8 mouse cellular contexts compared by ENCODE assay signal in genomic region chr8:70607898-70608748, GRCm38 (mm10). TPM values are rescaled to one million over a fixed set of nuclear protein-coding genes. Genes with fewer than 3 reads are reported as not detected.
DNase-seq lines count a peak whose midpoint lies in the region; ATAC-seq and TF ChIP-seq lines count a peak whose summit lies in the region.

No protein-coding gene starts in this region.

- peak overlapping the region; percentile 93 for H3K27ac ChIP-seq in heart, adult 2 months
- peak overlapping the region; percentile 60 for H3K27ac ChIP-seq in intestine, postnatal 0 days (ENCODE audit: low read depth, low read length)
- H3K27ac ChIP-seq in liver, embryonic 16.5 days (ENCODE audit: low read length): peak overlapping the region; percentile 65
- peak overlapping the region; percentile 85 for H3K27ac ChIP-seq in olfactory bulb, adult 2 months (ENCODE audit: insufficient read depth, low read depth, low read length)

- no peaks in the 10 kb centered on the region for H3K27me3 ChIP-seq in heart, adult 2 months (ENCODE audit: control insufficient read depth, insufficient read depth, low read length)
- H3K27me3 ChIP-seq in intestine, postnatal 0 days (replicated peaks; ENCODE audit: control insufficient read depth, insufficient read depth, low read length): no peaks in the 10 kb centered on the region
- H3K27me3 ChIP-seq in liver, embryonic 16.5 days (ENCODE audit: control insufficient read depth, insufficient read depth, low read depth, low read length): peaks cover 12% of the 10 kb centered on the region

- DNase-seq in urinary bladder, postnatal 25 days (ENCODE audit: low spot score): peak; percentile 50
- no peak for DNase-seq in urinary bladder, postnatal 36 days (ENCODE audit: low spot score in 2 of 2)
- peak; percentile 71 for DNase-seq in cerebellum, adult 9-10 months
- peak; percentile 79 to 81 for DNase-seq in heart, adult 2 months
- no peak for DNase-seq in ovary, postnatal 10 days (ENCODE audit: low spot score)

- no peaks in the 10 kb centered on the region for H3K79me2 ChIP-seq in heart, adult 2 months (replicated peaks; ENCODE audit: control insufficient read depth, insufficient read depth, low read length)

- H3K36me3 ChIP-seq in heart, adult 2 months (ENCODE audit: control insufficient read depth, insufficient read depth, low read length): no peaks in the 10 kb centered on the region
- H3K36me3 ChIP-seq in intestine, postnatal 0 days (ENCODE audit: control insufficient read depth, insufficient read depth): no peaks in the 10 kb centered on the region
- H3K36me3 ChIP-seq in liver, embryonic 16.5 days (ENCODE audit: control insufficient read depth, insufficient read depth): no peaks in the 10 kb centered on the region

- WGBS in heart, adult 2 months: under 1% methylated on average over 84 of the region's 84 CpGs
- WGBS in intestine, postnatal 0 days: under 1% methylated on average over 83 of the region's 84 CpGs
- under 1% methylated on average over 76 of the region's 84 CpGs for WGBS in liver, embryonic 16.5 days (ENCODE audit: insufficient replicate concordance)
- WGBS in olfactory bulb, adult 2 months: under 1% methylated on average over 84 of the region's 84 CpGs

- peak overlapping the region; percentile 96 for H3K4me2 ChIP-seq in intestine, postnatal 0 days (replicated peaks; ENCODE audit: low read depth)
- H3K4me2 ChIP-seq in liver, embryonic 16.5 days (ENCODE audit: low read depth, low read length): peak overlapping the region; percentile 93

- H3K4me1 ChIP-seq in heart, adult 2 months (ENCODE audit: control insufficient read depth, insufficient read depth, low read length): peaks cover 8% of the 10 kb centered on the region
- H3K4me1 ChIP-seq in intestine, postnatal 0 days (replicated peaks; ENCODE audit: control insufficient read depth, insufficient read depth, low read length): 0 out of 2 replicates have a peak, but pooled peaks cover 9% of the 10 kb centered on the region
- peaks cover 58% of the 10 kb centered on the region for H3K4me1 ChIP-seq in liver, embryonic 16.5 days (ENCODE audit: control insufficient read depth, low read depth, low read length)
- H3K4me1 ChIP-seq in olfactory bulb, adult 2 months (ENCODE audit: control insufficient read depth, insufficient read depth, low read length): peaks cover 72% of the 10 kb centered on the region

- peak overlapping the region; percentile 98 for H3K4me3 ChIP-seq in heart, adult 2 months
- H3K4me3 ChIP-seq in intestine, postnatal 0 days (ENCODE audit: low read depth, low read length): peak overlapping the region; percentile 56
- peak overlapping the region; percentile 76 for H3K4me3 ChIP-seq in liver, embryonic 16.5 days (ENCODE audit: low read depth, low read length)
- peak overlapping the region; percentile 87 for H3K4me3 ChIP-seq in olfactory bulb, adult 2 months (ENCODE audit: insufficient read depth, low read depth, low read length)

- intact Hi-C loops in heart, adult 2 months (cut with DNase I): no loop called here

- TF ChIP-seq POLR2A in heart, adult 2 months (IDR thresholded peaks at IDR 0.05; ENCODE audit: insufficient read depth, low read depth, low read length): peak; percentile 56
- peak; percentile 95; the same call in 1 of the 2 replicates for TF ChIP-seq POLR2A in olfactory bulb, adult 2 months (IDR thresholded peaks at IDR 0.05; ENCODE audit: insufficient read depth, low read depth, low read length)

- no peaks in the 10 kb centered on the region for H3K9me3 ChIP-seq in intestine, postnatal 0 days (ENCODE audit: control insufficient read depth)
- no peaks in the 10 kb centered on the region for H3K9me3 ChIP-seq in liver, embryonic 16.5 days (replicated peaks; ENCODE audit: control insufficient read depth, low read length)

- H3K9ac ChIP-seq in heart, adult 2 months (ENCODE audit: low read depth, low read length): peak overlapping the region; percentile 95
- H3K9ac ChIP-seq in intestine, postnatal 0 days (ENCODE audit: low read depth, low read length): peak overlapping the region; percentile 68
- H3K9ac ChIP-seq in liver, embryonic 16.5 days (ENCODE audit: low read depth, low read length): peak overlapping the region; percentile 81

- no peak for TF ChIP-seq CTCF in heart, adult 2 months (IDR thresholded peaks at IDR 0.05)
- no peak for TF ChIP-seq CTCF in intestine, postnatal 0 days (IDR thresholded peaks at IDR 0.05; ENCODE audit: low read depth)
- TF ChIP-seq CTCF in olfactory bulb, adult 2 months (IDR thresholded peaks at IDR 0.05; ENCODE audit: insufficient read depth, low read depth, low read length): no peak

- ATAC-seq in intestine, postnatal 0 days: no peak
- peak; percentile 25; the same call in 1 of the 2 replicates for ATAC-seq in liver, embryonic 16.5 days (ENCODE audit: low read depth)

- TF ChIP-seq EP300 in heart, adult 2 months (IDR thresholded peaks at IDR 0.05; ENCODE audit: insufficient read depth, low read depth, low read length): no peak

RNA-seq across cellular contexts. Expression of gene Ssbp4, which starts 0.5 kb away (rescaled TPM):
- total RNA-seq in heart, adult 2 months (2021): 10 to 100 TPM; 34.6 to 35.8 TPM
- polyA plus RNA-seq in heart, adult 2 months (2012; rRNA removed): 45.6 and 72.8 TPM in 2 replicates
- polyA plus RNA-seq in intestine, postnatal 0 days (2015; fragmentation: Nextera tagmentation; extraction: Ambion mirVana): 63.2 and 65.3 TPM in 2 replicates
- 25.1 and 32.3 TPM in 2 replicates for polyA plus RNA-seq in liver, embryonic 16.5 days (2015; fragmentation: Nextera tagmentation; extraction: Ambion mirVana)
- not detected in 2 replicates for polyA plus RNA-seq in olfactory bulb, adult 2 months (2012; ENCODE audit: insufficient read depth, insufficient read length, low replicate concordance, missing spikeins)

RNA-seq across cellular contexts. Expression of gene Lrrc25, which starts 7.8 kb away (rescaled TPM):
- total RNA-seq in heart, adult 2 months (2021): 1 to 10 TPM; 1.6 to 1.8 TPM
- polyA plus RNA-seq in heart, adult 2 months (2012; rRNA removed): 3.6 and 4.5 TPM in 2 replicates
- polyA plus RNA-seq in intestine, postnatal 0 days (2015; fragmentation: Nextera tagmentation; extraction: Ambion mirVana): 2.1 and 2.2 TPM in 2 replicates
- polyA plus RNA-seq in liver, embryonic 16.5 days (2015; fragmentation: Nextera tagmentation; extraction: Ambion mirVana): 7.5 and 9.0 TPM in 2 replicates
- polyA plus RNA-seq in olfactory bulb, adult 2 months (2012; ENCODE audit: insufficient read depth, insufficient read length, low replicate concordance, missing spikeins): not detected in 2 replicates

RNA-seq across cellular contexts. Expression of gene Isyna1, which starts 13.9 kb away (rescaled TPM):
- total RNA-seq in heart, adult 2 months (2021): 10 to 100 TPM; 26.7 to 28.3 TPM
- 40.3 and 41.6 TPM in 2 replicates for polyA plus RNA-seq in heart, adult 2 months (2012; rRNA removed)
- polyA plus RNA-seq in intestine, postnatal 0 days (2015; fragmentation: Nextera tagmentation; extraction: Ambion mirVana): 19.4 and 21.0 TPM in 2 replicates
- 35.0 and 38.0 TPM in 2 replicates for polyA plus RNA-seq in liver, embryonic 16.5 days (2015; fragmentation: Nextera tagmentation; extraction: Ambion mirVana)
- polyA plus RNA-seq in olfactory bulb, adult 2 months (2012; ENCODE audit: insufficient read depth, insufficient read length, low replicate concordance, missing spikeins): not detected in 2 replicates

RNA-seq across cellular contexts. Expression of gene Gdf15, which starts 24.1 kb away (rescaled TPM):
- total RNA-seq in heart, adult 2 months (2021): 1 to 10 TPM; 1.1 to 2.0 TPM
- 0.38 and 3.8 TPM in 2 replicates for polyA plus RNA-seq in heart, adult 2 months (2012; rRNA removed)
- 1.7 and 1.9 TPM in 2 replicates for polyA plus RNA-seq in intestine, postnatal 0 days (2015; fragmentation: Nextera tagmentation; extraction: Ambion mirVana)
- 2.7 and 3.1 TPM in 2 replicates for polyA plus RNA-seq in liver, embryonic 16.5 days (2015; fragmentation: Nextera tagmentation; extraction: Ambion mirVana)
- polyA plus RNA-seq in olfactory bulb, adult 2 months (2012; ENCODE audit: insufficient read depth, insufficient read length, low replicate concordance, missing spikeins): not detected in 2 replicates

RNA-seq across cellular contexts. Expression of gene Pgpep1, which starts 52.1 kb away (rescaled TPM):
- 10 to 100 TPM; 39.7 to 48.4 TPM for total RNA-seq in heart, adult 2 months (2021)
- 35.5 and 44.8 TPM in 2 replicates for polyA plus RNA-seq in heart, adult 2 months (2012; rRNA removed)
- 79.0 and 92.1 TPM in 2 replicates for polyA plus RNA-seq in intestine, postnatal 0 days (2015; fragmentation: Nextera tagmentation; extraction: Ambion mirVana)
- polyA plus RNA-seq in liver, embryonic 16.5 days (2015; fragmentation: Nextera tagmentation; extraction: Ambion mirVana): 18.9 and 20.5 TPM in 2 replicates
- polyA plus RNA-seq in olfactory bulb, adult 2 months (2012; ENCODE audit: insufficient read depth, insufficient read length, low replicate concordance, missing spikeins): not detected in 2 replicates

Comparison
In these comparisons a context has a peak if more than half of its experiments do, and no peak if none do; other contexts are left out.
1. DNase-seq: peak in urinary bladder, postnatal 25 days (single experiment), cerebellum, adult 9-10 months (single experiment) and heart, adult 2 months (2 of 2); none in urinary bladder, postnatal 36 days (0 of 2) and ovary, postnatal 10 days (single experiment).
2. Peak in every context shown above with its lines, with median percentiles within 50 percentile points of each other: H3K27ac ChIP-seq, H3K4me3 ChIP-seq and H3K9ac ChIP-seq.